Mouse (Mus musculus) stomach, postnatal 0 days (tissue): ENCODE measurements at regions not wholly inside any gene's neighbourhood (a gene's known extent, or its start where the extent isn't known, plus 50 kb on each side); places are given as distances from the start of the nearest gene placed in this dataset.
A peak's percentile ranks its signal among the peaks of the same experiment; 100 is the strongest.
"Not testable (repeated sequence)": the region's sequence is repeated elsewhere in the genome, so short reads cannot be mapped to it uniquely, and the experiment has no call there.

Experiments used
- ATAC-seq: fragments of 200-750 bp; cut with Nextera tagmentation; 2 replicates; pipeline ENCODE4 v1.8.0; 2017; ENCODE audit not compliant: low FRiP score, low TSS enrichment
- DNase-seq: peaks from one replicate; pipeline ENCODE4 v3.0.0-alpha.2; 2016; ENCODE audit warnings: low spot score
- H3K27ac ChIP-seq: fragments of 300-500 bp; sonication (generic); replicated peaks from 2 replicates; pipeline ENCODE4 v1.5.1; 2014; ENCODE audit warnings: mild to moderate bottlenecking, control low read depth
- H3K27me3 ChIP-seq: fragments of 300-500 bp; sonication (generic); 2 replicates; pipeline ENCODE4 v1.6.1; 2014; ENCODE audit warnings: low read length; ENCODE audit not compliant: control insufficient read depth, insufficient read depth
- H3K36me3 ChIP-seq: fragments of 300-500 bp; sonication (generic); 2 replicates; pipeline ENCODE4 v1.6.1; 2014; ENCODE audit warnings: low read length, mixed read lengths; ENCODE audit not compliant: control insufficient read depth, insufficient read depth
- H3K4me1 ChIP-seq: fragments of 300-500 bp; sonication (generic); replicated peaks from 2 replicates; pipeline ENCODE4 v1.6.1; 2014; ENCODE audit warnings: antibody characterized with exemption; ENCODE audit not compliant: control insufficient read depth, insufficient read depth
- H3K4me2 ChIP-seq: fragments of 300-500 bp; sonication (generic); replicated peaks from 2 replicates; pipeline ENCODE4 v1.6.1; 2014; ENCODE audit warnings: low read depth, mild to moderate bottlenecking, control low read depth, moderate library complexity
- H3K4me3 ChIP-seq: fragments of 300-500 bp; sonication (generic); 2 replicates; pipeline ENCODE4 v1.5.1; 2014; ENCODE audit warnings: low read depth, low read length, control low read depth
- H3K9ac ChIP-seq: fragments of 300-500 bp; sonication (generic); 2 replicates; pipeline ENCODE4 v1.6.1; 2014; ENCODE audit warnings: mild to moderate bottlenecking, low read length, control low read depth, mixed read lengths
- H3K9me3 ChIP-seq: fragments of 300-500 bp; sonication (generic); 2 replicates; pipeline ENCODE4 v1.6.1; 2016; ENCODE audit warnings: low read length; ENCODE audit not compliant: control insufficient read depth
- CTCF ChIP-seq: IDR thresholded peaks from 2 replicates; pipeline ENCODE4 v1.5.1; 2016; ENCODE audit warnings: antibody characterized with exemption, low read depth, mild to moderate bottlenecking, moderate library complexity
- EP300 ChIP-seq: optimal IDR thresholded peaks from 2 replicates; pipeline ENCODE3; 2016; ENCODE audit warnings: antibody characterized with exemption
- WGBS: fragments of 180-500 bp; shearing (Covaris S2); extraction: QIAGEN DNeasy Blood & Tissue Kit; methylation state at CpG from one replicate; pipeline ENCODE4 v1.1.7; 2014; 5-methylcytosine and 5-hydroxymethylcytosine counted together

GRCm38 (mm10) chrX:114314586-114314985 lies 159.5 kb upstream of the Klhl4 start:
- Histone ChIP-seq H3K27me3 (no peaks in the 10 kb centered on the region), H3K9me3 (no peaks in the 10 kb centered on the region), H3K27ac (no peak overlapping the region), H3K36me3 (no peaks in the 10 kb centered on the region), H3K4me1 (no peaks in the 10 kb centered on the region), H3K4me2 (no peak overlapping the region), H3K9ac (no peak overlapping the region), H3K4me3 (no peak overlapping the region)
- 52% methylated on average over 1 of the region's 1 CpGs for WGBS
- ATAC-seq (no peak), DNase-seq (no peak)
- TF ChIP-seq EP300 (no peak), CTCF (peak; percentile 18; the same call in 1 of the 2 replicates)

- Histone ChIP-seq H3K9me3 (no peaks in the 10 kb centered on the region), H3K4me3 (no peak overlapping the region), H3K9ac (no peak overlapping the region), H3K27me3 (no peaks in the 10 kb centered on the region), H3K36me3 (no peaks in the 10 kb centered on the region), H3K4me2 (no peak overlapping the region), H3K27ac (no peak overlapping the region), H3K4me1 (no peaks in the 10 kb centered on the region)
- DNase-seq (no peak), ATAC-seq (no peak)
- peak; percentile 31; the same call in 1 of the 2 replicates for TF ChIP-seq CTCF
- TF ChIP-seq EP300: no peak
- 29% methylated on average over 1 of the region's 1 CpGs for WGBS
These were observed 149.8 kb upstream of the Klhl4 start for GRCm38 (mm10) chrX:114324285-114324684.

- DNase-seq, H3K27ac ChIP-seq, H3K4me2 ChIP-seq, H3K9ac ChIP-seq, H3K27me3 ChIP-seq, H3K9me3 ChIP-seq, H3K4me1 ChIP-seq, H3K36me3 ChIP-seq, ATAC-seq, H3K4me3 ChIP-seq: not testable (repeated sequence)
- WGBS: 47% methylated on average over 1 of the region's 1 CpGs
These were observed 138.0 kb upstream of the Klhl4 start for GRCm38 (mm10) chrX:114336151-114336550.

- Histone ChIP-seq H3K27me3 (no peaks in the 10 kb centered on the region), H3K4me2 (no peak overlapping the region), H3K4me3 (no peak overlapping the region), H3K9ac (no peak overlapping the region), H3K27ac (no peak overlapping the region), H3K9me3 (no peaks in the 10 kb centered on the region), H3K36me3 (no peaks in the 10 kb centered on the region), H3K4me1 (no peaks in the 10 kb centered on the region)
- 38% methylated on average over 1 of the region's 1 CpGs for WGBS
- ATAC-seq (no peak), DNase-seq (no peak)
- TF ChIP-seq CTCF: no peak
- TF ChIP-seq EP300: no peak
These were observed 114.9 kb upstream of the Klhl4 start for GRCm38 (mm10) chrX:114359240-114359639.
